Mouse (Mus musculus): ENCODE data around the gene Asb4. TPM values are rescaled to one million over a fixed set of nuclear protein-coding genes. Genes with fewer than 3 reads are reported as not detected.

Asb4 gene
- 8.6 and 9.9 TPM in 2 replicates for polyA plus RNA-seq (2012; rRNA removed)

DNA sequence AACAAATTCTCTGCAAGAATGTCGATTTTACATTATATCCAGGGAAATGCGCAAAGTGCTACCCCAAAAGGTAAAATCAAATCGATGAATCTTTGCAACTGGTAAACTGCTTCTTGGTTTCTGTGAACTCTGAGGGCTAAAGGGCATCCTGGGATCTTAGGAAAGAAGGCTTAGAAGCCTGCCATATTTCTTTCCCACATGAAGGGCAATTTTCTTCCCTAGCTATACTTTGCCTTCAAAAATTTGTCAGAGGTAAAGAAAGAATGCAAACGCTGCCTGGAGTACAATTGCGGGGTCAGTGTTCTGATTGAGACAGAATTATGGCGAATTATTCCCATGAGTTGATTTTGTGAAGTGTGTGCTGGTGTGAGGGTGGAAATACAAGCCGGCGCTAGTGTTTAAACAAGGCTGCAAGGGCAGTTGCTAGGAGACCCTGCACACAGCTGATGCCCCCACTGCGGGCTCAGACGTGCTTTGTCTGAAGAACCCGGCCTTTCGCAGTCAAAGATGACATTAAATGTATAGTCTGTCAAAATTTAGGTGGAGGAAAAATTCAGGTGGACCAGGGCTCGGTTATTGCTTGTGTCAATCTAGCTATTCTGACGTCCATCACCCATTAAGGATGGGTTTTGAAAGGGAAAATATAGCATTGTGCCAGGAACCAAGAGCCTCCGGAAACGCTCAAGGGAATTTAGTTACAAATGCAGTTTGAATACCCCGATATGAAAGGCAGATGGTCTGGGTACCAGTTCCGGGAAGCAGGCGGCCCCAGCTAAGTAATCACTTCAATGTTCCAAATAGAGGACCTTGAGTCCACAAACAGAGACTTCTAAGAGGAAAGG, at the start of gene Asb4:
Gene Asb4 (plus strand): TSS at position 51 of the 842 bp plus-strand sequence.

Other genes starting within 250 kb of the Asb4 start
- 0.19 and 0.62 TPM in 2 replicates for gene Pon1, start 189.4 kb upstream of the Asb4 start, polyA plus RNA-seq (2012; rRNA removed)
- 5.1 and 6.6 TPM in 2 replicates for gene Pon3, start 127.1 kb upstream of the Asb4 start, polyA plus RNA-seq (2012; rRNA removed)
- 9.7 and 10.2 TPM in 2 replicates for gene Pon2, start 84.9 kb upstream of the Asb4 start, polyA plus RNA-seq (2012; rRNA removed)
- gene Pdk4, start 112.9 kb downstream of the Asb4 start, polyA plus RNA-seq (2012; rRNA removed) = 23.1 and 27.2 TPM in 2 replicates

All from ovary, adult 2 months (tissue).